Mouse (Mus musculus) embryonic facial prominence, embryonic 14.5 days (tissue): Measurements from ENCODE around the gene Olfr320. TPM values are rescaled to one million over a fixed set of nuclear protein-coding genes. Genes with fewer than 3 reads are reported as not detected.
"Not testable (repeated sequence)": the region's sequence is repeated elsewhere in the genome, so short reads cannot be mapped to it uniquely, and the experiment has no call there.

Source experiments
- ATAC-seq: fragments of 200-750 bp; cut with Nextera tagmentation; 2 replicates; pipeline ENCODE4 v1.8.0; 2017; ENCODE audit warnings: low read depth, moderate number of reproducible peaks, moderate TSS enrichment
- DNase-seq: peaks from one replicate; pipeline ENCODE4 v3.0.0-alpha.2; 2015; ENCODE audit warnings: low spot score
- H3K27ac ChIP-seq: fragments of 300-500 bp; sonication (generic); replicated peaks from 2 replicates; pipeline ENCODE4 v1.5.1; 2014; ENCODE audit warnings: low read depth, mild to moderate bottlenecking, low read length, moderate library complexity
- H3K27me3 ChIP-seq: fragments of 300-500 bp; sonication (generic); replicated peaks from 2 replicates; pipeline ENCODE4 v1.6.1; 2014; ENCODE audit warnings: low read length; ENCODE audit not compliant: control insufficient read depth, insufficient read depth
- H3K36me3 ChIP-seq: fragments of 300-500 bp; sonication (generic); 2 replicates; pipeline ENCODE4 v1.6.1; 2014; ENCODE audit warnings: low read length, mixed read lengths; ENCODE audit not compliant: control insufficient read depth, insufficient read depth
- H3K4me1 ChIP-seq: fragments of 300-500 bp; sonication (generic); 2 replicates; pipeline ENCODE4 v1.6.1; 2014; ENCODE audit warnings: antibody characterized with exemption, low read length; ENCODE audit not compliant: control insufficient read depth, insufficient read depth
- H3K4me2 ChIP-seq: fragments of 300-500 bp; sonication (generic); 2 replicates; pipeline ENCODE4 v1.6.1; 2014; ENCODE audit warnings: low read depth, mild to moderate bottlenecking, low read length, moderate library complexity, mixed read lengths
- H3K4me3 ChIP-seq: fragments of 300-500 bp; sonication (generic); 2 replicates; pipeline ENCODE4 v1.5.1; 2014; ENCODE audit warnings: low read depth, mild to moderate bottlenecking, low read length
- H3K9ac ChIP-seq: fragments of 300-500 bp; sonication (generic); 2 replicates; pipeline ENCODE4 v1.6.1; 2014; ENCODE audit warnings: low read depth, mild to moderate bottlenecking, low read length, moderate library complexity, mixed read lengths
- H3K9me3 ChIP-seq: fragments of 300-500 bp; sonication (generic); 2 replicates; pipeline ENCODE4 v1.6.1; 2016; ENCODE audit warnings: low read length; ENCODE audit not compliant: control insufficient read depth
- WGBS: fragments of 180-500 bp; shearing (Covaris S2); extraction: QIAGEN DNeasy Blood & Tissue Kit; methylation state at CpG from one replicate; pipeline ENCODE4 v1.1.7; 2014; 5-methylcytosine and 5-hydroxymethylcytosine counted together
- polyA plus RNA-seq: library from polyadenylated mRNA; unstranded; fragments of >200 nt; fragmentation: Nextera tagmentation; extraction: Ambion mirVana; gene quantifications from 2 replicates; pipeline ENCODE4 v1.2.1, GENCODE M21; 2014

Olfr320 gene
- polyA plus RNA-seq, 1 experiment from 2014 or later: not detected

GRCm38 (mm10) chr11:58727896-58728650 lies 47.2 kb downstream of the Olfr320 start:
- H3K4me1 ChIP-seq, H3K9ac ChIP-seq, H3K9me3 ChIP-seq, DNase-seq, H3K4me2 ChIP-seq, H3K27me3 ChIP-seq, ATAC-seq, H3K4me3 ChIP-seq, H3K36me3 ChIP-seq, H3K27ac ChIP-seq: not testable (repeated sequence)
- WGBS: 69% methylated on average over 6 of the region's 6 CpGs

DNA sequence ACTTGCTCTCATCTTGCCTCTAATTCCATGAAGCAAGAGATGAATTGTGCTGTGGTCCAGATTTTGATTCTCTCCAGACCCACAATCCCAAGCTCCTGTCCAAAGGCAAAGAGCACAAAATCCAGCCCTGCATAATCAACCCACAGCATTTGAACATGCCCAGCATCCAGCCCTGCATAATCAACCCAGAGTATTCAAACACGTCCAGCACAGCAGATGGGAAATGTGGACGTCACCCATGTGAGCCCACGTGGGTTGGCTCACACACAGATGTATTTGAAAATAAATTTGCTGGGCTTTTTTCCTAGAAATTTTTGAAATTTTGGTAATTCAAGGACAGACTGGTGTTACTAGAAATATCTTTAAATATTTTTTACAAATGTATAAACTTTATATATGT lies 52.5 kb downstream of the Olfr320 start:
- ATAC-seq (no peak), DNase-seq (no peak)
- H3K4me3 ChIP-seq: no peak overlapping the region

More for the DNA sequence above, 52.5 kb downstream of the Olfr320 start:
- H3K9me3 ChIP-seq: no peaks in the 10 kb centered on the region
- H3K36me3 ChIP-seq: no peaks in the 10 kb centered on the region
- no peak overlapping the region for H3K9ac ChIP-seq
- 50% methylated on average over 3 of the region's 3 CpGs for WGBS
- H3K4me2 ChIP-seq: no peak overlapping the region
- no peaks in the 10 kb centered on the region for H3K4me1 ChIP-seq
- no peak overlapping the region for H3K27ac ChIP-seq
- no peaks in the 10 kb centered on the region for H3K27me3 ChIP-seq

Other genes with a start within 250 kb of the Olfr320 start
- not detected in 2 replicates for gene Gm12253, start 248.5 kb upstream of the Olfr320 start, polyA plus RNA-seq
- not detected in 2 replicates for gene Lypd9, start 228.2 kb upstream of the Olfr320 start, polyA plus RNA-seq
- 0.13 and 0.15 TPM in 2 replicates for gene Olfr30, start 218.8 kb upstream of the Olfr320 start, polyA plus RNA-seq
- gene Olfr332, start 188.5 kb upstream of the Olfr320 start, polyA plus RNA-seq: 0.11 and 0.12 TPM in 2 replicates
- not detected in 2 replicates for gene Olfr331, start 178.5 kb upstream of the Olfr320 start, polyA plus RNA-seq
- gene Olfr330, start 146.3 kb upstream of the Olfr320 start, polyA plus RNA-seq: 0.30 and 0.46 TPM in 2 replicates
- 0.31 TPM in 1 of 2 replicates, not detected in the other for gene Olfr329-ps, start 134.7 kb upstream of the Olfr320 start, polyA plus RNA-seq
- not detected in 2 replicates for gene Olfr328, start 125.5 kb upstream of the Olfr320 start, polyA plus RNA-seq
- not detected in 2 replicates for gene Olfr224, start 110.5 kb upstream of the Olfr320 start, polyA plus RNA-seq
- not detected in 2 replicates for gene Olfr325, start 103.4 kb upstream of the Olfr320 start, polyA plus RNA-seq
- gene Olfr324, start 86.0 kb upstream of the Olfr320 start, polyA plus RNA-seq: not detected in 2 replicates
- gene 2210407C18Rik, start 65.0 kb upstream of the Olfr320 start, polyA plus RNA-seq: not detected in 2 replicates
- not detected in 2 replicates for gene Olfr323, start 50.6 kb upstream of the Olfr320 start, polyA plus RNA-seq
- gene Trim58, start 40.6 kb upstream of the Olfr320 start, polyA plus RNA-seq: 0.07 and 0.09 TPM in 2 replicates
- not detected in 2 replicates for gene Olfr322, start 22.3 kb upstream of the Olfr320 start, polyA plus RNA-seq
- gene Olfr319, start 18.1 kb downstream of the Olfr320 start, polyA plus RNA-seq: 0.33 TPM in 1 of 2 replicates, not detected in the other
- not detected in 2 replicates for gene Olfr318, start 42.9 kb downstream of the Olfr320 start, polyA plus RNA-seq
- not detected in 2 replicates for gene Olfr317, start 58.1 kb downstream of the Olfr320 start, polyA plus RNA-seq
- gene Olfr316, start 71.6 kb downstream of the Olfr320 start, polyA plus RNA-seq: not detected in 2 replicates
- 0.13 TPM in 1 of 2 replicates, not detected in the other for gene Olfr315, start 92.1 kb downstream of the Olfr320 start, polyA plus RNA-seq
- not detected in 2 replicates for gene Olfr314, start 101.9 kb downstream of the Olfr320 start, polyA plus RNA-seq
- gene Fam183b, start 120.9 kb downstream of the Olfr320 start, polyA plus RNA-seq: 1.7 and 5.7 TPM in 2 replicates
- gene Olfr313, start 133.9 kb downstream of the Olfr320 start, polyA plus RNA-seq: 0.07 TPM in 1 of 2 replicates, not detected in the other
- not detected in 2 replicates for gene Olfr312, start 148.1 kb downstream of the Olfr320 start, polyA plus RNA-seq
- gene Olfr311, start 158.2 kb downstream of the Olfr320 start, polyA plus RNA-seq: 0.08 TPM in 1 of 2 replicates, not detected in the other
- gene Gm12258, start 166.1 kb downstream of the Olfr320 start, polyA plus RNA-seq: 8.3 and 10.2 TPM in 2 replicates
- gene 2810021J22Rik, start 186.1 kb downstream of the Olfr320 start, polyA plus RNA-seq: 6.4 and 6.7 TPM in 2 replicates
- gene Zfp39, start 223.1 kb downstream of the Olfr320 start, polyA plus RNA-seq: 5.2 and 6.5 TPM in 2 replicates
- gene Btnl10, start 236.8 kb downstream of the Olfr320 start, polyA plus RNA-seq: 0.07 TPM in 1 of 2 replicates, not detected in the other